12 mouse cellular contexts compared by ENCODE assay signal in the genomic region with DNA sequence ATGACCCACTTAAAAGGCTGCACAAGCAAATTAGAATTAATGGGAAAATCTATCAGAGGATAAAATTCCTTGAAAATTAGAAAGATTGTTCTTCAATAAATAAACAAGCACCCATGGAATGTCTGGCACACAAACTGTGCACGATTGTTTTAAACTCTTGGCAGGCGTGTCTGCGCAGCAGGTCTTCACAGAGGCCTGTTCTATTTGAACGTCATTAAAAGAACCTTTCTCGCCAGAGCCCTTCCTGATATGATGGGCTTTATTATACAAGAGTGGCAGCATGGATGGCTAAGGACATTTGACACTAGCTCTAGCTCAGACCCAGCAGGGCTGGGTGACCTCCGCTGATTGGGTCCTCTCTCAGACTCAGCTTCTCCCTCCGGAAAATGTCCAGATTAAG.
DNase-seq lines count a peak whose midpoint lies in the region; ATAC-seq lines count a peak whose summit lies in the region.
"Had no signal": no experiment of that assay in that cellular context is flagged by ENCODE, and none has a peak within 500 bp of the region (broad histone marks: within the 10 kb centered on the region; RNA-seq: fewer than 3 reads in every experiment).

No protein-coding gene starts in this region.

- no peak overlapping the region for H3K4me2 ChIP-seq in hindbrain, embryonic 16.5 days (ENCODE audit: low read length)
- H3K4me2 ChIP-seq: intestine, embryonic 15.5 days; liver, embryonic 13.5 days had no signal

- H3K27ac ChIP-seq in hindbrain, embryonic 10.5 days: peak overlapping the region; percentile 8; the same call in 1 of the 2 replicates
- no peak overlapping the region for H3K27ac ChIP-seq in hindbrain, embryonic 16.5 days (ENCODE audit: low read depth, low read length)
- H3K27ac ChIP-seq: intestine, embryonic 15.5 days; liver, embryonic 13.5 days had no signal

- no peaks in the 10 kb centered on the region for H3K36me3 ChIP-seq in hindbrain, embryonic 10.5 days
- H3K36me3 ChIP-seq in hindbrain, embryonic 16.5 days (ENCODE audit: control insufficient read depth, insufficient read depth, low read length): no peaks in the 10 kb centered on the region
- H3K36me3 ChIP-seq: intestine, embryonic 15.5 days; liver, embryonic 13.5 days had no signal

- no peak overlapping the region for H3K4me3 ChIP-seq in hindbrain, embryonic 10.5 days
- H3K4me3 ChIP-seq in hindbrain, embryonic 16.5 days (ENCODE audit: low read length): no peak overlapping the region
- H3K4me3 ChIP-seq: intestine, embryonic 15.5 days; liver, embryonic 13.5 days had no signal

- H3K27me3 ChIP-seq in hindbrain, embryonic 10.5 days (ENCODE audit: insufficient read depth, poor library complexity, severe bottlenecking): no peaks in the 10 kb centered on the region
- no peaks in the 10 kb centered on the region for H3K27me3 ChIP-seq in hindbrain, embryonic 16.5 days (replicated peaks; ENCODE audit: control insufficient read depth, insufficient read depth, low read length)
- H3K27me3 ChIP-seq: intestine, embryonic 15.5 days; liver, embryonic 13.5 days had no signal

- H3K9me3 ChIP-seq in hindbrain, embryonic 10.5 days: no peaks in the 10 kb centered on the region
- H3K9me3 ChIP-seq in hindbrain, embryonic 16.5 days (ENCODE audit: control insufficient read depth, low read length): no peaks in the 10 kb centered on the region
- H3K9me3 ChIP-seq: intestine, embryonic 15.5 days; liver, embryonic 13.5 days had no signal

- no peak for ATAC-seq in hindbrain, embryonic 16.5 days
- no peak for ATAC-seq in inflammation-experienced regulatory T-cells, adult 6 months
- ATAC-seq: intestine, embryonic 15.5 days had no signal

- no peak overlapping the region; the same call in 1 of the 2 replicates for H3K9ac ChIP-seq in hindbrain, embryonic 16.5 days (ENCODE audit: low read depth, low read length)
- H3K9ac ChIP-seq: intestine, embryonic 15.5 days; liver, embryonic 13.5 days had no signal

- WGBS in hindbrain, embryonic 10.5 days: 75% methylated on average over 7 of the region's 7 CpGs
- WGBS in hindbrain, embryonic 16.5 days: 51% methylated on average over 7 of the region's 7 CpGs

- peaks cover 29% of the 10 kb centered on the region for H3K4me1 ChIP-seq in hindbrain, embryonic 10.5 days (replicated peaks)
- H3K4me1 ChIP-seq in hindbrain, embryonic 16.5 days (ENCODE audit: control insufficient read depth, insufficient read depth, low read depth, low read length): peaks cover 2% of the 10 kb centered on the region; the same call in 1 of the 2 replicates
- H3K4me1 ChIP-seq: intestine, embryonic 15.5 days; liver, embryonic 13.5 days had no signal

- no peak for DNase-seq in hindbrain, embryonic 10.5 days (ENCODE audit: low spot score)
- peak; percentile 49 for DNase-seq in lung, postnatal 36 days
- no peak for DNase-seq in lung, postnatal 10 days
- DNase-seq in heart, postnatal 4 days: peak; percentile 25
- peak; percentile 21 to 32 for DNase-seq in layer of hippocampus, postnatal 36 days
- no peak for DNase-seq in cerebellum, postnatal 4 days (ENCODE audit: low spot score in 2 of 2)
- DNase-seq: adrenal gland, adult 8-10 months; liver, embryonic 13.5 days; spleen, adult 18-20 months had no signal

Comparison
In these comparisons a context has a peak if more than half of its experiments do, and no peak if none do; other contexts are left out.
1. DNase-seq: peak in lung, postnatal 36 days (single experiment), heart, postnatal 4 days (single experiment) and layer of hippocampus, postnatal 36 days (2 of 2); none in hindbrain, embryonic 10.5 days (single experiment), lung, postnatal 10 days (single experiment) and cerebellum, postnatal 4 days (0 of 2).